Mouse (Mus musculus): ENCODE measurements around the gene Doc2a.

DNA sequence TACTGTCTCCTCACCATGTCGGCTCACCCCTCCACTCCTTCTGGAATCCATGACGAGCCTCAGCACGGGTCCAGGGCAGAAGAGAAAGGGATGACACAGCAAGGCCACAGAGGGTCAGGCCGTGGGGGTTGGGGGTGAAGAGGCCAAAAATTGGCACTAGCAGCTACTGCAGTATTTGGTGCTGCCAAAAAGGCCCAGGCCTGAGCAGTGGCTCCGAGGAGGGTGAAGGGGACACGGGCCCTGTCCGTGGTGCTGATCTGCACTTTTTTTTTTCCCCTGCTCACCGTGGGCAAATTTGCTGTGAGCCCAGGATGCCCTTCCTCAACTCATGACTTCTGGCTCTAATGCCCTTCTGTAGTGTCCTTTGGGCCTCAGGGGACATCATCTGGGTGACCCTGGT lies 21.8 kb upstream of the Doc2a start:
- no peak for TF ChIP-seq CTCF (IDR thresholded peaks at IDR 0.05; ENCODE audit: extremely low read depth, insufficient read length, insufficient replicate concordance, low read depth, low read length)
- TF ChIP-seq POLR2A (IDR thresholded peaks at IDR 0.05; ENCODE audit: low read depth, low read length): no peak

Data from small intestine, adult 2 months (tissue).